Mouse (Mus musculus) thymus, adult 2 months (tissue): ENCODE measurements at regions not wholly inside any gene's neighbourhood (a gene's known extent, or its start where the extent isn't known, plus 50 kb on each side); places are given as distances from the start of the nearest gene placed in this dataset.

Experiments used
- CTCF ChIP-seq: fragments of 200-500 bp; IDR thresholded peaks from 2 replicates; pipeline ENCODE4 v1.5.1; 2012; ENCODE audit warnings: mild to moderate bottlenecking, control low read depth, low read length, moderate library complexity, borderline replicate concordance; ENCODE audit not compliant: control insufficient read depth, poor library complexity, insufficient read depth; ENCODE audit errors: extremely low read depth
- POLR2A ChIP-seq: fragments of 200-500 bp; IDR thresholded peaks from 2 replicates; pipeline ENCODE4 v1.6.1; 2012; ENCODE audit warnings: mild to moderate bottlenecking, low read length, control low read depth, moderate library complexity; ENCODE audit not compliant: control insufficient read depth, poor library complexity, insufficient read depth; ENCODE audit errors: extremely low read depth

DNA sequence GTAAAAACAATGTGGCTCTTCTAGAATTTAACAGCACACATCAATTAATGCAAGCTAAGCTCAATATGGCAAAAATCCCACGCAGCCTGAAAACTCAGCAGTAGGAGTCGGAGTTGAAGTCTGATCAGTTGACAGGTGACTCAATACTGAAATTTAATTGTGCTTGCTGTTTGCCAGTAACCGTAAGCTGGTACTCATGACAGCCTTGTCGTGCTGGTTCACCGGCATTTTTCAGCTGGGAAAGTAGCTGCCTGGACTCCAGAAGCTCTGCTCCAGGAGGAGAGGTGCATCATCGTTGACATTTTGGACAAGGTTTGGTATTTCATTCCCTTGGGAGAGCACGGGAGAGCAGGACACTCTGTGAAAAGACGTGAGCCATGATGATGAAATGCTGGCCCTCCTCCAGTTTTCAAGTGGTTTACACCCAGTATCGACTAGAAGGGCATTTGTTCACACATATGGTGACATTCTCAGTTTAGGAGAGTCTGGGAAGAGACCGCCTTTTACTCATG lies 372.1 kb upstream of the Actbl2 start:
- TF ChIP-seq CTCF (no peak), POLR2A (no peak)
